Mouse (Mus musculus) cerebellum, adult 2 months (tissue): ENCODE measurements around the gene Zfp870. TPM values are rescaled to one million over a fixed set of nuclear protein-coding genes. Genes with fewer than 3 reads are reported as not detected.

Source experiments
- DNase-seq, 2 experiments: peaks; one replicate each; pipeline ENCODE4 v3.0.0; 2021
- H3K27ac ChIP-seq: fragments of 200-500 bp; 2 replicates; pipeline ENCODE4 v1.5.1; 2012; ENCODE audit warnings: low read length, control low read depth, inconsistent platforms; ENCODE audit not compliant: insufficient read depth
- H3K27me3 ChIP-seq: fragments of 200-500 bp; 2 replicates; pipeline ENCODE4 v1.6.1; 2012; ENCODE audit warnings: inconsistent platforms, mild to moderate bottlenecking, low read length, moderate library complexity; ENCODE audit not compliant: control insufficient read depth, insufficient read depth
- H3K4me1 ChIP-seq: fragments of 200-500 bp; 2 replicates; pipeline ENCODE4 v1.6.1; 2011; ENCODE audit warnings: low read length; ENCODE audit not compliant: control insufficient read depth, insufficient read depth
- H3K4me3 ChIP-seq: fragments of 200-500 bp; replicated peaks from 2 replicates; pipeline ENCODE3; 2011; ENCODE audit warnings: mild to moderate bottlenecking, low read depth, low read length, control low read depth; ENCODE audit not compliant: insufficient read depth
- CTCF ChIP-seq: fragments of 200-500 bp; IDR thresholded peaks from 2 replicates; pipeline ENCODE4 v1.5.1; 2011; ENCODE audit warnings: low read depth, mild to moderate bottlenecking, control low read depth, low read length, moderate library complexity, borderline replicate concordance; ENCODE audit not compliant: insufficient read depth
- POLR2A ChIP-seq: fragments of 200-500 bp; IDR thresholded peaks from 2 replicates; pipeline ENCODE4 v1.6.1; 2011; ENCODE audit warnings: low read length, control low read depth, borderline replicate concordance; ENCODE audit not compliant: insufficient read depth
- WGBS: fragments of 180-500 bp; shearing (Covaris S2); methylation state at CpG from one replicate; pipeline ENCODE4 v1.1.7; 2018; 5-methylcytosine and 5-hydroxymethylcytosine counted together
- polyA plus RNA-seq: library from polyadenylated mRNA; depleted of rRNA; stranded (reverse); fragments of >200 nt; gene quantifications from 2 replicates; pipeline ENCODE4 v1.2.3, GENCODE M21; 2012; rRNA removed

Zfp870 gene
- polyA plus RNA-seq, 1 experiment: 6.8 TPM

DNA sequence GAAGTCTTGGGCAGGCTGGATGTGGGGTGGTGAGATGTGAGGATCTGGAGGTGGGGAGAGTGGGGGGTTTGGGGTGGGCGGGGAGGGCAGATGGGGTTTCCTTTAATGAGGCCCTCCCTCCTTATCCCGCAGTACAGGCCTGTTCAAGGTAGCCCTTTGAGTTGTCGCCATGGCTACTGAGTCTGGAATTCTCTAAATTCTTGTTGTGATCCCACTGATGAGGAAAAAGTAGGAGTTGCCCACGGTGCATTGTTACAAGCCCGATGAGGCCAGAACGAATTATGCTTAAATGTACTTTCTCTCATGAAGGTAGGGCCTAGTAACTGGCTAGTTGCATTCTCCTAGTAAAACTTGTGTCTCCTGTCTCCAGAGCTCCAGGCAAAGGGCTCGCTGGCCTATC lies 39.9 kb downstream of the Zfp870 start:
- no peak for DNase-seq
- WGBS: 20% methylated on average over 7 of the region's 7 CpGs
- Histone ChIP-seq H3K27ac (no peak overlapping the region), H3K4me3 (no peak overlapping the region), H3K4me1 (no peaks in the 10 kb centered on the region), H3K27me3 (no peaks in the 10 kb centered on the region)
- TF ChIP-seq CTCF (no peak), POLR2A (no peak)

DNA sequence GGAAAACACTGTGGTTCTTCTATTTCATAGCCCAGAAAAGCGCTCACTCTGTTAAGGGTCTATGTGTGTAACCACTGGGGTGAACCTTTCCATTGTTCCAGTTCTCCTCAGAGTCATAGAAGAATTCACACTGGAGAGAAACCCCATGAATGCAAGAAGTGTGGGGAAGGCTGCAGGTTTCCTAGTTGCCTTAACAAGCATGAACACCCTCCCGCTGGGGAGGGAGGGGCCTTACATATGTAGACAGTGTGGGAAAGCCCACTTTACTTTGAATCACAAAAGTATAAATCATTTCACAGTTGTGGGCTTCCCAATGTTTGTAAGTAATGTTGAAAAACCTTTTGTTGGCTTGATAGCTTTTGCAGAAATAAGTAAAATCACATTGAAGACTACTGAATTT lies 50.1 kb downstream of the Zfp870 start:
- TF ChIP-seq POLR2A (no peak), CTCF (no peak)
- Histone ChIP-seq H3K27me3 (no peaks in the 10 kb centered on the region), H3K4me3 (no peak overlapping the region), H3K4me1 (no peaks in the 10 kb centered on the region), H3K27ac (no peak overlapping the region)
- 5% methylated on average over 2 of the region's 2 CpGs for WGBS
- DNase-seq: no peak

DNA sequence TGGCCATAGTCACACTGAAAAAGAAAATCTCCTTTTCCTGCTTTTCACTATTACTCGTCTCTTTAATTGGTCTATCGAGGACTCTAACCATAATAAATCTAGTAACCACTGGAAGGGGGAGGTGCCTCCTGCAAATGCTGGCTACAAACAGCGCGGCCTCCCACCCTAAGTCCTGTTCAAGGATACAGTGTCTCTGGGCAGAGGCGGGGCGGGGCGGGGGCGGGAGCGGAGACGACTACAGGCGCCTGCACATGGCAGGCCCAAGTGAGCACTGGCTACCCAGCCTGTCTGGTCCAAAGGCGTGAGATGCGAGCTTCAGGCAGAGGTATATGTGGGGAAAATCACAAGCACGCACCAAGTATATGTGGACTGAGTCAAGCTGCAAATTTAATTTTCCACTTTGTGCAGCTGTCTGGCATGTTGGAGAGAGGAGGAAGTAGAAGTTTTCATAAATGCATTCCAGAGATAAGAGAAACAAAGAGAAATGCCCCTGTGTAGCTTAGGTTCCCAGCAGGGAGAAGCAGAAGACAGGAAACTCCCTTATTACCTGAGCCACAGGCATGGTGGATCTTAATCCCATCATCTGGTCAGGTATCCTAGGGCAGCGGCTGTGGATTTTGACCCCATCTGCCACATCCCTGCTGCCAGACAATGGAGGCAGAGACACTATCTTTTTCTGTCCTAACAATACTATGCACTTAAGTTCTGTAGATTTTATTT lies 52.2 kb downstream of the Zfp870 start:
- no peaks in the 10 kb centered on the region for H3K27me3 ChIP-seq
- no peak overlapping the region for H3K27ac ChIP-seq
- H3K4me3 ChIP-seq: no peak overlapping the region
- no peaks in the 10 kb centered on the region for H3K4me1 ChIP-seq
- DNase-seq: no peak
- TF ChIP-seq CTCF: no peak
- TF ChIP-seq POLR2A: no peak
- 40% methylated on average over 15 of the region's 15 CpGs for WGBS

DNA sequence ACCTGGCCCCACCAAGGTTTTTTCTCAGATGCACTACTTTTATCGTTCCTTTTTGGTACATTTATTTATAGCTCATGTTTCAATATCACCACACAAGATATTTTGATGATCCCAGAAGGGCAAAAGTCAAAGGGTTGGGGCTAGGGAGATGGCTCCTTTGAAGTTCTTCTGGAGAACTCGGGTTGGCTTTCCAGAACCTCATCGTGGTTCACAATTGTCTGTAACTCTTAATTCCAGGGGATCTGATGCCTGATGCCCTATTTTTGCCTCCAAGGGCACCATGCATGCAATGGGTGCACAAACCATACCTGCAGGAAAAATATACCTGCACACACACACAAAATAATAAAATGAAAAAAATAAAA lies 61.0 kb downstream of the Zfp870 start:
- no peak for DNase-seq
- Histone ChIP-seq H3K4me3 (peak overlapping the region; percentile 100), H3K27ac (no peak overlapping the region), H3K27me3 (no peaks in the 10 kb centered on the region), H3K4me1 (no peaks in the 10 kb centered on the region)
- WGBS: 28% methylated on average over 3 of the region's 3 CpGs
- TF ChIP-seq POLR2A: no peak
- TF ChIP-seq CTCF: no peak

DNA sequence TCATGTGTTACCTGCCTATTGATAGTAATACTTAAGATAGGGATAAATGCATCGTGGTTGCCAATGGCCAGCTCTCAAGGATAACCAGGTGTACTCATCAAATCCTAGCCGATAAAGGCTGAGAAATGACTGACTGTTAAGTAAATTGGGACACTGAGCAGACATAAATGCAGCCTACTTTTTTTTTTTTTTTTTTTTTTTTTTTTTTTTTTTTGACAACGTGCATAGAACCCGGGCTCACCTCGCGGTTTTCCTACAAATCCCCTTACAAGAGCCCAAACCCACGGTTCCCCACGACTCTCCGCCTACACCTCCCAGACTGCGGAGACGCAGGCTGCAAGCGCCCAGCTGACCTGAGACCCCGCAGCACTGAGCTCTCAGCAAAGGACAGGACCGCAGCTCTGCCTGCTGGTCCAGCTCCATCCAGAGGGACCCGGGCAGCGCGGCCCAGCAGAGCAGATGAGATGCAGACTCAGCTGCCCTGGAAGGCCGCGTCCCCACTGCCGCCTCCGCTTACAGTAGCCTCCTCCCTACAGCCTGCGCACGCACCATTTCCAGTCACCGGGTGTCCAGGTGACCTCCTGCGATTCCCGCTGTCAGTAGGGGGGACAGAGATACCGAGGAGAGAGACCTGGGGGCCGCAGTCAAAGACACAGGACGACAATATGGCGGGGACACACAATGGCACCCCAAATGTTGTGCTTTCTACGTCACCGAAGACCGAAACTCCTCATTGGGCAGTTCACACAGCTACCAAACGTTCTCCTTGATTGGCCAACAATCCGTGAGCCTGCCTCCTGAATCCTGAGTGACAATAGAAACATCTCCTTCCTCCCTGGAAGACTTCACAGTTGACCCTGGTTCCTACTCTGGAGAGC lies 61.7 kb downstream of the Zfp870 start, which contains the start of gene Zfp799:
Gene Zfp799, minus strand, starts transcription at position 722 of the 878 bp plus-strand sequence.
- TF ChIP-seq CTCF: no peak
- TF ChIP-seq POLR2A: peak; percentile 72; the same call in 1 of the 2 replicates
- Histone ChIP-seq H3K4me3 (peak within 1 kb of the TSS; percentile 100), H3K4me1 (no peaks in the 10 kb centered on the region), H3K27ac (peak within 1 kb of the TSS; percentile 75), H3K27me3 (no peaks in the 10 kb centered on the region)
- peak; percentile 83 to 87 for DNase-seq
- under 1% methylated on average over 35 of the region's 35 CpGs for WGBS

Other genes with a start within 250 kb of the Zfp870 start
- not detected in 2 replicates for gene Cyp4f40, start 232.7 kb downstream of the Zfp870 start, polyA plus RNA-seq
- 5.1 and 5.9 TPM in 2 replicates for gene Cyp4f15, start 206.0 kb downstream of the Zfp870 start, polyA plus RNA-seq
- 25.9 and 28.8 TPM in 2 replicates for gene Zfp871, start 103.4 kb downstream of the Zfp870 start, polyA plus RNA-seq
- 6.4 and 7.2 TPM in 2 replicates for gene Zfp811, start 81.7 kb downstream of the Zfp870 start, polyA plus RNA-seq
- gene Zfp799, start 61.4 kb downstream of the Zfp870 start, polyA plus RNA-seq: 13.3 and 15.7 TPM in 2 replicates
- 10.8 and 13.0 TPM in 2 replicates for gene Cyp4f14, start 25.7 kb upstream of the Zfp870 start, polyA plus RNA-seq
- gene Cyp4f13, start 55.8 kb upstream of the Zfp870 start, polyA plus RNA-seq: 47.2 and 49.5 TPM in 2 replicates
- 4.6 and 4.9 TPM in 2 replicates for gene Zfp472, start 74.2 kb upstream of the Zfp870 start, polyA plus RNA-seq
- 12.3 and 13.3 TPM in 2 replicates for gene Zfp952, start 101.5 kb upstream of the Zfp870 start, polyA plus RNA-seq
- gene Zfp763, start 141.8 kb upstream of the Zfp870 start, polyA plus RNA-seq: 10.7 and 12.2 TPM in 2 replicates
- not detected in 2 replicates for gene 4921501E09Rik, start 176.4 kb upstream of the Zfp870 start, polyA plus RNA-seq
- gene Zfp563, start 197.7 kb upstream of the Zfp870 start, polyA plus RNA-seq: 10.2 and 11.6 TPM in 2 replicates
- gene Morc2b, start 248.0 kb upstream of the Zfp870 start, polyA plus RNA-seq: 4.5 and 5.1 TPM in 2 replicates